Mouse (Mus musculus): ENCODE measurements at regions not wholly inside any gene's neighbourhood (a gene's known extent, or its start where the extent isn't known, plus 50 kb on each side); places are given as distances from the start of the nearest gene placed in this dataset.
"Not testable (repeated sequence)": the region's sequence is repeated elsewhere in the genome, so short reads cannot be mapped to it uniquely, and the experiment has no call there.

GRCm38 (mm10) chr4:8462414-8462813, 223.6 kb upstream of the Car8 start:
- DNase-seq (ENCODE audit: extremely low spot score in 1 of 2, low spot score in 2 of 2); intact Hi-C loops (cut with DNase I): not testable (repeated sequence)

DNA sequence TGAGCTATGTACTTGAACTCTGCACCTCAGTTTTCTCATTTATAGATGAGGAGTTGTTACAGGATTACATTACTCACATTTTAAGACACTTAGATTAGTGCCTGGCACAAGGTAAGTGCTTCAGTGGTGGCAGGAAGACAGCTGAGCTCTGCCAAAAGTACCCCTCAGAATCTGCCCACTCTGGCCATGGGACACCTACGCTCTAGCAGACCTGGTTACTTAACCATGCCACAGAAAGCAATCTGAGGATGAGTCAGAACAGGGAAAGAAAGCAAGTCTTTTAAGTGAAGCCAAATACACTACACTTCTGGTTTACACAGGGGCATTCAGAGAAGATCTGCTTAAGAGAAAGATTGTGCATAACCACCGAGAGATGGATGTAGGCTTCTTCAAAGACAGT, 215.5 kb upstream of the Car8 start:
- DNase-seq (ENCODE audit: extremely low spot score in 1 of 2, low spot score in 2 of 2) = no peak
- intact Hi-C loops (cut with DNase I) = no loop called here

GRCm38 (mm10) chr4:8432393-8432792, 193.6 kb upstream of the Car8 start:
- intact Hi-C loops (cut with DNase I) = no loop called here
- DNase-seq (ENCODE audit: extremely low spot score in 1 of 2, low spot score in 2 of 2) = no peak

GRCm38 (mm10) chr4:8431032-8431332, 192.1 kb upstream of the Car8 start:
- intact Hi-C loops (cut with DNase I) = no loop called here

GRCm38 (mm10) chr4:8430269-8431031, 191.6 kb upstream of the Car8 start:
- no peak for DNase-seq (ENCODE audit: extremely low spot score in 1 of 2, low spot score in 2 of 2)

More at GRCm38 (mm10) chr4:8431032-8431332, 192.1 kb upstream of the Car8 start:
- DNase-seq (ENCODE audit: extremely low spot score in 1 of 2, low spot score in 2 of 2) = no peak

GRCm38 (mm10) chr4:8429771-8430170, 190.9 kb upstream of the Car8 start:
- intact Hi-C loops (cut with DNase I) = no loop called here
- no peak for DNase-seq (ENCODE audit: extremely low spot score in 1 of 2, low spot score in 2 of 2)

More at GRCm38 (mm10) chr4:8430269-8431031, 191.6 kb upstream of the Car8 start:
- intact Hi-C loops (cut with DNase I) = no loop called here

GRCm38 (mm10) chr4:8428629-8429523, 190.0 kb upstream of the Car8 start:
- no peak for DNase-seq (ENCODE audit: extremely low spot score in 1 of 2, low spot score in 2 of 2)
- intact Hi-C loops (cut with DNase I) = no loop called here

DNA sequence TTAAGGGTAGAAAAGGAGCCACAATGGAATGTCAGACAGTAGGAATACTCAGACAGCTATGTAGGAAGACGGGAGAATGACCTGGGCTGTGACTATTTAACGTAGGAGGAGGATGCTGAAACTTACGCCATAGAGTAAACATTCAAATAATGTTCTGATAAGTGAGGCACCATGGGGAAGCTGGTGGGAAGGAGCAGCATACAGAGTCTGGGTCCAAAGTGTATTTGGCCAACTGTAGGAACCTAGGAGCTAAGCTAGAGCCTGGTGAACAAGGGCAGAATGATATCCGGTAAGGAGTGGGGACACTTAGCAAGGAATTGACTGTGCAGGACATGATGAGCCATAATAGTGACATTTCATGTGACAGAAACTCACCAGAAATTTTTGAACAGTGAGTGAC, 189.0 kb upstream of the Car8 start:
- intact Hi-C loops (cut with DNase I) = no loop called here
- DNase-seq (ENCODE audit: extremely low spot score in 1 of 2, low spot score in 2 of 2) = no peak

DNA sequence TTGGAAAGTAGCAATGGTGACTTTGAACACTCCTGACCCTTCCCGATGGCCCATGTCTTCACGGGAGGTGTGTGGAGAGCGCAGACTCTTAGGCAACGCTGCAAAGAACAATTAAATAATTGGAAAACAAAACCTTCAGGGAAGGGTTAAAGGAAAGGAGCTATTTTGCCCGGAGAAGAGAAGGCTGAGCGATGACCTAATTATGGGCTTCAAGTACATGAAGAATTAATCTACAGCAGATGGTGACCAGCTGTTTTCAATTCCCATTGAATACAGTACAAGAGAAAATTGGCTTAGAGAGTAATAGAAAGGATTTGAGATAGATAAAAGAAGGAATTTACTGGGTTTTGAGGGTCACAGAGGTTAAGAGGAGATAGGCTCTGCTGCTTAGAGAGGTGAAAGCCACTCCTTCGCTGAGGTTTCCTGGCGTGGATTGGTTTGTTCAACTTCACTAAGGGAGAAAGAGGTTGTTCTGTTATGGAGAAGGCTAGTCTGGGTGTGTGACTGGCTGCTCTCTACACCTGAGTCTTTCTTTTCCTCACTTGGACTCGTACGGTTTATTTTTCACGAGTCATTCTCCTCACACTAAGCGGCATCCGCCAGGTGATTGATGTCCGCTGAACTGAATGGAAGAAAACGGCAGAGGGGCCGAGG, 184.7 kb upstream of the Car8 start:
- intact Hi-C loops (cut with DNase I) = no loop called here
- no peak for DNase-seq (ENCODE audit: extremely low spot score in 1 of 2, low spot score in 2 of 2)

DNA sequence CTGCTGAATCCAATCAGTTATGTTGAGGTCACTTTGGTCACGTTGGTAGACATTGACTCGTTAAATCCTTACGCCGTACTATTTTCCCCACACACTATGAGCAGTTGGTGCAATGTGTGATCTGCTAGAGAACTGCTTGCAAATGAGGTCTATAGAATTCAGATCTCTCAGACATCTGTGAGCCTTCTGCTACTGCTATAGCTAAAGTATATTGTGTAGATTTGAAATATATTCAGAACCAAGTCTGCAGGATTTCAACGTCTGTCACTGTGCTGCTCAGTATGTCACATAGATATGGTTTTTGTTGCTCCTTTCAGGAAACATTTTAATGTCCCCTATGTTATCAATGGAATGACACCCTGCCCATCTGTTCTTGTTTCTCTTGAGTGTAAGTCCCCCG, 182.4 kb upstream of the Car8 start:
- peak in 1 of 2 experiments; percentile 34 for DNase-seq (ENCODE audit: extremely low spot score in 1 of 2, low spot score in 2 of 2)
- intact Hi-C loops (cut with DNase I) = no loop called here

DNA sequence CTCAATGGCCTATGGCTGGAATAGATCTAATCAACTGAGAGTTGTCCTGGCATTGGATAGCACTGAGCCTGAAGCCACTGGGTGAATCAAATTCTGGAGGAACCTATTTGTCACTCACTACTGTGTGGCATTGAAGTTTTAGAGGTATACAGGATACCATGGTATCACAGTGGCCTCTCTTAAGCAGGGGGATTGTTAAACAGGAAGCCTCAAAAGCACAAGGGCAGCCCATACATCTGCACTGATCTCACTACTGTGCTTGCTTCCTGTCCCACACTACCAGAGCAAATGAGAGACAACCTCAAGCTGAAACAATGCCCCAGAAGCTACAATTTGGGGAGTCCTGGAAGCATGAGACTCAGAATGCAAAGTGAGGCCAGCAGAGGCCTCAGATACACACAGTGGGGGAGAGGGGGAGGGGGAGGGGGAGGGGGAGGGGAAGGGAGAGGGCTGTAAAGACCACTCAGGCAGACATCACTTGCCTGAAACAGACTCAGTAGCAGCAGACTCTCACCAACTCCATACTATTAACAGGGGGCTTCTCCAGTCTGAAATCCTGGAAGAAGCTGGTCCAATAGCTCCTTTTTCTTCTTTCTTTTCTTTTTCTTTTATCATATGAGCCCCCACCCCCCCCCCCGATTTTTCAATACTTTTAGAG, 179.7 kb upstream of the Car8 start:
- DNase-seq (ENCODE audit: extremely low spot score in 1 of 2, low spot score in 2 of 2) = no peak
- intact Hi-C loops (cut with DNase I) = no loop called here

GRCm38 (mm10) chr4:8417821-8418220, 179.0 kb upstream of the Car8 start:
- intact Hi-C loops (cut with DNase I) = no loop called here
- no peak for DNase-seq (ENCODE audit: extremely low spot score in 1 of 2, low spot score in 2 of 2)

GRCm38 (mm10) chr4:8413307-8413706, 174.5 kb upstream of the Car8 start:
- DNase-seq (ENCODE audit: extremely low spot score in 1 of 2, low spot score in 2 of 2) = no peak
- intact Hi-C loops (cut with DNase I) = no loop called here

DNA sequence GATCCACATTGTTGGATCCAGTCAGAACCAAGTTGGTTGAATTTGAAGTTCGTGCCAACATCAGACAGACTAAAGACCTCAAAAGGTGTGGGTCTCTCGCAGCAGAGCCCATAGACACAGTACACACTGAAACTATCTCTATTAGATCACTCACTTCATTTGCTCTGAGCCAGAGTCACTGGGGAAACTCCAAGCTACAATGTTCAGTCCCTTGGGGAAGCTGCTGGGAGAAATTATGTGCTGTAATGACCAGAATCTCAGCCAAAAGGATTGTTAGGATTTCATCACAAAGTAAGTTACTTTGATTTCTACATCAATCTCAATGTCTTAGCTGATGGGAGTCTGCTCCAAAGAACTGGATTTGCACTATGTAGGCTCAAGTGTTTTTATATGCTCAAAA, 161.2 kb upstream of the Car8 start:
- DNase-seq (ENCODE audit: extremely low spot score in 1 of 2, low spot score in 2 of 2) = no peak
- intact Hi-C loops (cut with DNase I) = no loop called here

DNA sequence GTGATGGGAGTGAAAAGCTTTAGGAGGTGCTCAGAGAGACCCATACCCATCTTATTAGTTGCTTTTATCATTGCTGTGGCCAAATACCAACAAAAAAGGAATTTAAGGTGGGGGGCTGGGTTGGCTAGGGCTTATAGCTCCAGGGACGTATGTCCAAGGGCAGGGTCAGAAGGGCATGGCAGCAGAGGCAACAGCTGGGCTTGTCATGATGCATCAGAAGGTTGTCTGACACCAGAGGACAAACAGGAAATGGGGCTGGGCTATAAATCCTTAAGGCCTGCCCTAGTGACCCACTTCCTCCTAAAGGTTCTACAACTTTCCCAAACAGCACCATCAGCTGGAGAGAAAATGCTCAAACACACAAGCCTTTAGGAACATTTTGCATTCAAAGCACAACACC, 160.6 kb upstream of the Car8 start:
- DNase-seq (ENCODE audit: extremely low spot score in 1 of 2, low spot score in 2 of 2) = no peak
- intact Hi-C loops (cut with DNase I) = no loop called here

DNA sequence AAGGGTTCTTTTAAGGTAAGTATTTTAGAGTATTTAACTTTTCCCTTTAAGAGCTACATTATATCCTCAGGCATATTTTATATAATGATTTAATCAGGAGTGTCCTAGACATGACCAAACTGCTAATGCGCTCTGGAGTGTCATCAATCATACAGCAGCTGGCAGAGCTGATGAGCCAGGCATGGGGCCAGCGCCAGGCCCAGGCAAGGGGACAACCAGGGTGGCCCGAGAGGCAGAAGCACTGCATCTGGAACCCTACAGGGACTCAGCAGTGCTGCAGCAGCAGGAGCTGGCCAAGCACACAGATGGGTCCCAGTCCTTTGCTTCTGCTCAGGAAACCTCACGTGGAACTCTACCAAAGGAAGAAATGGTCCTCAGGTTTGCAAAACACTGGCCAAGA, 160.1 kb upstream of the Car8 start:
- DNase-seq (ENCODE audit: extremely low spot score in 1 of 2, low spot score in 2 of 2) = no peak
- intact Hi-C loops (cut with DNase I) = no loop called here

DNA sequence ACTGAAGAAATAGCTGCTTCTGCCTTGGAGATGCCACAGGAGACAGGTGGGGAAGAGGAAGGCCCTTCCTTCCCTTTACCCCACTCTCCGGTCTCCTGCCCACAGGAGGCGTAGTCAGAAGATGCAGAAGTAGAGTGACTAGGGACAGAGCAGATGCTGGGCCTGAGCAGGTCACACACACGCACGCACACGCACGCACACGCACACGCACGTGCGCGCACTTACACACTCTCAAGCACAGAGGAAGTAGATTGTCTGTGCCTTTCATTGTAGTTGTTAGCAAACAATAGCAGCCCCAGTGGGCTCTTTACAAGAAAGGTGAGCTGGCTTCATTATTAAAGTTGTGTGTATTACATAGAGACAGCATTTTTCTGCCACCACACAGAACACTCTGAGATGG, 144.3 kb upstream of the Car8 start:
- no peak for DNase-seq (ENCODE audit: extremely low spot score in 1 of 2, low spot score in 2 of 2)
- intact Hi-C loops (cut with DNase I) = loop anchor here (5.0 to 10.0 kb wide), 2 partner anchors 712 to 1179 kb away; no protein-coding TSS in a partner anchor

DNA sequence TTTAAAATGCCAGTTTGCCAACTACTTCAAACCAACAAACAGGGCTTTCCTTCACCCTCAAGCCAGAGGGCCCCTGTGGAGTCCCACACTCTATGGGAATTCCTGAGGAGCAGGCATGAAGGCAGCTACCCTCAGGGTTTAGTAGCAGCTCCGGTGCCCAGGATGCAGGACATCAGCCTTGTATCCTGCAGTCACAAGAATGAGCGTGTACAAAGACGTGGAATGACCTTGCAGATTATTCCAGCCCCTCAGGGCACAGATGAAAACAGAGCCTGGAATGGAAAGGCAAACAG, 143.2 kb upstream of the Car8 start:
- DNase-seq (ENCODE audit: extremely low spot score in 1 of 2, low spot score in 2 of 2) = no peak
- intact Hi-C loops (cut with DNase I) = loop anchor here (5.0 to 10.0 kb wide), 2 partner anchors 713 to 1180 kb away; no protein-coding TSS in a partner anchor

- intact Hi-C loops (cut with DNase I) = loop anchor here (5.0 to 10.0 kb wide), 2 partner anchors 713 to 1181 kb away; no protein-coding TSS in a partner anchor
- DNase-seq (ENCODE audit: extremely low spot score in 1 of 2, low spot score in 2 of 2) = no peak
Measured at GRCm38 (mm10) chr4:8381408-8382124, 142.7 kb upstream of the Car8 start.

Data from left cerebral cortex, postnatal 10 days (tissue).